Mouse (Mus musculus): ENCODE measurements around the gene Zdhhc18. TPM values are rescaled to one million over a fixed set of nuclear protein-coding genes. Genes with fewer than 3 reads are reported as not detected.

Zdhhc18 gene
- total and polyA plus RNA-seq, 2 experiments from 2014 or later, result 9.3 to 21.2 TPM

DNA sequence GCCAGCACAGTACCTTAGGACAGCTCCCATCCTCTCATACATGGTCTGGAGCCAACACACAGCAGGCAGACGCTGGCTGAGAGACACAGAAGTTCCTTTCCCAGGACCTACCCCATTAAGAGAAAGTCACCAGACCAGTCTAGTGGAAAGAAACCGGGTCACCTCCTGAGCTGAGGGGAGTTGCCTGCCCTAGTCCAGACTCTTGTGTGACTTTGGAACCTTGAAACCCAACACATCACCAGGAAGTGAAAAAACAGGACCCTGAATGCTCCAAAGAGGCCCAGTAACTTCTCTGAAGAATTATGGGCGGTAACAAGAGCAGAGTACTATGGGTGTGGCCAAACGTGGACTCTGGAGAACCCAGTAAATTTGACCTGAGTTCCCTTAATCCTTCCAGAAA is 51.3 kb downstream of the Zdhhc18 start:
- no peak overlapping the region for H3K4me3 ChIP-seq (ENCODE audit: low read depth, low read length)
- H3K4me1 ChIP-seq (ENCODE audit: insufficient read depth), result no peaks in the 10 kb centered on the region
- no peaks in the 10 kb centered on the region for H3K9me3 ChIP-seq (ENCODE audit: low read length)
- H3K9ac ChIP-seq, result no peak overlapping the region
- ATAC-seq (no peak), DNase-seq (no peak)
- no peak overlapping the region for H3K4me2 ChIP-seq (ENCODE audit: low read depth)
- H3K27me3 ChIP-seq (ENCODE audit: insufficient read depth, low read length), result peaks cover 32% of the 10 kb centered on the region
- H3K36me3 ChIP-seq (ENCODE audit: insufficient read depth), result peaks cover 4% of the 10 kb centered on the region
- no peak overlapping the region for H3K27ac ChIP-seq (ENCODE audit: low read depth, low read length)
- TF ChIP-seq CTCF (IDR thresholded peaks at IDR 0.05; ENCODE audit: low read depth), result no peak
- WGBS, result 49% methylated on average over 4 of the region's 4 CpGs

DNA sequence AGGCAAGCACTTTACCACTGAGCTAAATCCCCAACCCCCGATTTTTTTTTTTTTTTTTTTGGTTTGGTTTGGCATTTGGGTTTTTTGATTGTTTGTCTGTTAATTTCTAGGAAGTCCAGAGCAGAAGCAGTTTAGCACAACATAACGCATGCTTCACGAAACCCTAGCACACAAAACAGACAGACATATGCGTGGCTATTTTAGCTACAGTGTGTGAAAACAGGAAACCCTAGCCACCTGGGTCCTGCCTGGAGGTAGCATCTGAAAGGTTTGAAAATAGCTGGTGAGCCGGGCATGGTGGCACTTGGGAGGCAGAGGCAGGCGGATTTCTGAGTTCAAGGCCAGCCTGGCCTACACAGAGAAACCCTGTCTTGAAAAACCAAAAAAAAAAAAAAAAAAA is 53.9 kb downstream of the Zdhhc18 start:
- TF ChIP-seq CTCF (IDR thresholded peaks at IDR 0.05; ENCODE audit: low read depth), result no peak
- H3K27me3 ChIP-seq (ENCODE audit: insufficient read depth, low read length), result peaks cover 22% of the 10 kb centered on the region
- no peaks in the 10 kb centered on the region for H3K4me1 ChIP-seq (ENCODE audit: insufficient read depth)
- WGBS, result 85% methylated on average over 6 of the region's 6 CpGs
- H3K36me3 ChIP-seq (ENCODE audit: insufficient read depth), result peaks cover 7% of the 10 kb centered on the region
- no peak overlapping the region for H3K9ac ChIP-seq
- H3K27ac ChIP-seq (ENCODE audit: low read depth, low read length), result no peak overlapping the region
- no peak for DNase-seq
- H3K4me3 ChIP-seq (ENCODE audit: low read depth, low read length), result no peak overlapping the region
- H3K9me3 ChIP-seq (ENCODE audit: low read length), result no peaks in the 10 kb centered on the region
- ATAC-seq, result no peak
- H3K4me2 ChIP-seq (ENCODE audit: low read depth), result no peak overlapping the region

DNA sequence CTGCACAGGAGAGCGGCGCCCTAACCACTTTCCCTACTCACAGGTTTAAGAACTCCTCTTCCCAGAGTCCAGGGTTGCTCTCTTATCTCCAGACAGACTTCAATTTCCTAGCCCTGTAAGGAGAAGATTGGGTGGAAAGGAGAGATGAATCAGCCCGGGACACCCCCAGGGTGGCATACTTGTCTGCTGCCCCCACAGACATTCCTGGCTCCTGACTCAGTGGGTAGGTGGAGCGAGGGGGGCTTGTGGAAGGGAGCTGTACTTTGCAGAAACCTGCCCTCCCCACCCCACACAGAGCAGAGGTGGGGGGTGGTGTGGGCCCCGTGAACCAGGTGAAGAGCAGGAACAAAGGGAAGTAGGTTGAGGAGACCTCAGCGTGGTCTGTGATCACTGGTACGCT is 54.4 kb downstream of the Zdhhc18 start:
- Histone ChIP-seq H3K36me3 (ENCODE audit: insufficient read depth) (peaks cover 12% of the 10 kb centered on the region), H3K9me3 (ENCODE audit: low read length) (no peaks in the 10 kb centered on the region), H3K4me2 (ENCODE audit: low read depth) (no peak overlapping the region), H3K27ac (ENCODE audit: low read depth, low read length) (no peak overlapping the region), H3K9ac (no peak overlapping the region), H3K4me1 (ENCODE audit: insufficient read depth) (no peaks in the 10 kb centered on the region), H3K27me3 (ENCODE audit: insufficient read depth, low read length) (peaks cover 22% of the 10 kb centered on the region), H3K4me3 (ENCODE audit: low read depth, low read length) (no peak overlapping the region)
- DNase-seq (no peak), ATAC-seq (no peak)
- WGBS, result 80% methylated on average over 7 of the region's 7 CpGs
- TF ChIP-seq CTCF (IDR thresholded peaks at IDR 0.05; ENCODE audit: low read depth), result no peak

DNA sequence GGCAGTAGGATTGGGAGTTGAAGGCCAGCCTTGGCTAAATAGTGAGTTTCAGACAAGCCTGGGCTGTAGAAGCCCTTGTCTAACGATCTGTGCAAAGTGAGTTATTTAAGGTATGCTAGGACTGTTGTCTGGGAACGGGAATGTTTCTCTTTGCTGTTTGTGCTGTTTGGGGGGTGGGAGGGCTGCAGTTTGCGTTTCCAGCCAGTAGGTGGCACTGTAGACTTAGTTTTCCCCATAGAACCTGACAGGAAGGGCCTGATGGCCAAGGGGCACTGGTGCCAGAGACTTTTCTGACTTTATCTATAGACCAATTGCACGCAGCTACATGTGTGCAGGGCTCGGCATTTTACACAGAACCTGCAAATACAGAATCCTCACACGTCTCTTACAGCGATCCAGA is 57.4 kb downstream of the Zdhhc18 start:
- WGBS, result 33% methylated on average over 7 of the region's 7 CpGs
- H3K4me2 ChIP-seq (ENCODE audit: low read depth), result no peak overlapping the region
- peak; percentile 97 for TF ChIP-seq CTCF (IDR thresholded peaks at IDR 0.05; ENCODE audit: low read depth)
- H3K9ac ChIP-seq, result no peak overlapping the region
- DNase-seq (peak; percentile 82), ATAC-seq (peak; percentile 61)
- H3K4me1 ChIP-seq (ENCODE audit: insufficient read depth), result no peaks in the 10 kb centered on the region
- H3K36me3 ChIP-seq (ENCODE audit: insufficient read depth), result peaks cover 39% of the 10 kb centered on the region
- no peak overlapping the region for H3K4me3 ChIP-seq (ENCODE audit: low read depth, low read length)
- no peaks in the 10 kb centered on the region for H3K9me3 ChIP-seq (ENCODE audit: low read length)
- H3K27ac ChIP-seq (ENCODE audit: low read depth, low read length), result no peak overlapping the region
- no peaks in the 10 kb centered on the region for H3K27me3 ChIP-seq (ENCODE audit: insufficient read depth, low read length)

DNA sequence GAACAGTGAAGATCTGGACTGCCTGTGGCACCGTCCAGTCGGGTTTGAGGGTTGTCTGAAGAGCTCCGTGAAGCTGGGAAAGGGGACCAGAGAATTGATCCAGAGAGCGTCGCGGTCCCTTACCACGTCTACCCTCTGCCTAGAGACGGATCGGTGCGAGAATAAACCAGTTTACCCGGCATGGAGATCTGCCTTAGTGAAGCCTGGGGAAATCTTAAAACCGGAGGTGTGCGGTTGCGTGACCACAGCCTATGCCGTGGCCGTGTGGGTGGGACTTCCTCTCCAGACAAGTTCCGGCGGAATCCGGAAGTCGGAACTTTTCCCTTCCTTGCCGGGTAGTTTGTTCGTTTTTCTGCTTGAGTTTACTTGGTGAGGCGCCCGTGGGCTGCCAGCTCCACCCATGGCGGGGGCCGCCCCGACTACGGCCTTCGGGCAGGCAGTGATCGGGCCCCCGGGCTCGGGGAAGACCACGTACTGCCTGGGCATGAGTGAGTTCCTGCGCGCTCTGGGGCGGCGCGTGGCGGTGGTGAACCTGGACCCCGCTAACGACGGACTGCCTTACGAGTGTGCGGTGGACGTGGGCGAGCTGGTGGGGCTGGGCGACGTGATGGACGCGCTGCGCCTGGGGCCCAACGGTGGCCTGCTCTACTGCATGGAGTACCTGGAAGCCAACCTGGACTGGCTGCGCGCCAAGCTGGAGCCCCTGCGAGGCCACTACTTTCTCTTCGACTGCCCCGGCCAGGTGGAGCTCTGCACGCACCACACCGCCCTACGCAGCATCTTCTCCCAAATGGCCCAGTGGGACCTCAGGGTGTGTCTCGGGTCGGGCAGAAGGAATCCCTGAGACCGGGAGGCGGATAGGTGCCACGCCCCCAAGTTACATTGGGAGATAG is 65.6 kb downstream of the Zdhhc18 start, which contains the start of gene Gpn2:
Gene Gpn2 (plus strand): TSS at position 304 of the 893 bp plus-strand sequence.
- Histone ChIP-seq H3K4me3 (ENCODE audit: low read depth, low read length) (peak within 1 kb of the TSS; percentile 79), H3K36me3 (ENCODE audit: insufficient read depth) (peaks cover 42% of the 10 kb centered on the region), H3K27ac (ENCODE audit: low read depth, low read length) (peak within 1 kb of the TSS; percentile 89), H3K9ac (peak within 1 kb of the TSS; percentile 88), H3K9me3 (ENCODE audit: low read length) (no peaks in the 10 kb centered on the region), H3K4me1 (ENCODE audit: insufficient read depth) (peaks cover 5% of the 10 kb centered on the region), H3K27me3 (ENCODE audit: insufficient read depth, low read length) (no peaks in the 10 kb centered on the region), H3K4me2 (ENCODE audit: low read depth) (peak within 1 kb of the TSS; percentile 99)
- TF ChIP-seq CTCF (IDR thresholded peaks at IDR 0.05; ENCODE audit: low read depth), result no peak
- peak; percentile 86 for DNase-seq
- 5% methylated on average over 65 of the region's 65 CpGs for WGBS
- peak; percentile 98 for ATAC-seq

DNA sequence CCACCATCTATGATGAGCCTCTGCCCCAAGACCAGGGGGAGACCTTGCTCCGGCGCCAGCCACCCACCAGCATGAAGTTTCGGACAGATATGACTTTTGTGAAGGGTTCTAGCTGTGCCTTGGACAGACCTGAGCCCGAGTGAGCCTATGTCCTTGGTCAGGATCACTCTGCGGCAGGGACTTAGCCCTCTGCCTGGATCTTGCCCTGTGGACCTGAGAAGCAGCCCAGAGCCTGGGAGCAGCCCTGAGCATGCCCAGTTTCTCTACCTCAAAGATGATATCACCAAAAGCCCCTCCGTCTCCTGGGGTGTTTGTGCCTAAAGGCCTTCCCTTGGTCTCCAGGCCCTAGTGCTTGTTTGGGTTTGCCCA is 66.3 kb downstream of the Zdhhc18 start:
- Histone ChIP-seq H3K36me3 (ENCODE audit: insufficient read depth) (peaks cover 44% of the 10 kb centered on the region), H3K9ac (peak overlapping the region; percentile 88), H3K9me3 (ENCODE audit: low read length) (no peaks in the 10 kb centered on the region), H3K4me3 (ENCODE audit: low read depth, low read length) (peak overlapping the region; percentile 79), H3K27me3 (ENCODE audit: insufficient read depth, low read length) (no peaks in the 10 kb centered on the region), H3K27ac (ENCODE audit: low read depth, low read length) (peak overlapping the region; percentile 89), H3K4me1 (ENCODE audit: insufficient read depth) (peaks cover 5% of the 10 kb centered on the region), H3K4me2 (ENCODE audit: low read depth) (peak overlapping the region; percentile 99)
- TF ChIP-seq CTCF (IDR thresholded peaks at IDR 0.05; ENCODE audit: low read depth), result no peak
- ATAC-seq (no peak), DNase-seq (no peak)
- 69% methylated on average over 6 of the region's 6 CpGs for WGBS

DNA sequence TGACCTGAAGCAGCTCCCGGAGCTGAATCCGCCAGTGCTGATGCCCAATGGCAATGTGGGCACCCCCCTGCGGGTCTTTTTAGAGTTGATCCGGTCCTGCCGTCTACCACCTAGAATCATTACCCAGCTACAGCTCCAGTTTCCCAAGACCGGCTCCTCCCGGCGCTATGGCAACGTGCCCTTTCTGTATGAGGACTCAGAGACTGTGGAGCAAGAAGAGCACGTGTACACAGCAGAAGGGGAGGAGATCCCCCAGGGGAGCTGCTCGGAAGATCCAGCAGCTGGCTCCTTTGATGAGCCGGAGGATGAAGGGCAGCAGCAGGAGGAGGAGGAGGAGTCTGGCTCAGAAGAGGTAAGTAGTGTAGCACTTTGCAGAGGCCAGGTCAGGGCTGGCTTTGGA is 72.0 kb downstream of the Zdhhc18 start:
- ATAC-seq (no peak), DNase-seq (no peak)
- Histone ChIP-seq H3K4me1 (ENCODE audit: insufficient read depth) (no peaks in the 10 kb centered on the region), H3K9me3 (ENCODE audit: low read length) (no peaks in the 10 kb centered on the region), H3K36me3 (ENCODE audit: insufficient read depth) (peaks cover 44% of the 10 kb centered on the region), H3K9ac (no peak overlapping the region), H3K27ac (ENCODE audit: low read depth, low read length) (no peak overlapping the region), H3K27me3 (ENCODE audit: insufficient read depth, low read length) (no peaks in the 10 kb centered on the region), H3K4me2 (ENCODE audit: low read depth) (no peak overlapping the region), H3K4me3 (ENCODE audit: low read depth, low read length) (no peak overlapping the region)
- WGBS, result 75% methylated on average over 12 of the region's 12 CpGs
- TF ChIP-seq CTCF (IDR thresholded peaks at IDR 0.05; ENCODE audit: low read depth), result no peak
